15 mouse cellular contexts compared by ENCODE assay signal in genomic region chr5:116661851-116662250, GRCm38 (mm10).
DNase-seq lines count a peak whose midpoint lies in the region; ATAC-seq lines count a peak whose summit lies in the region.
"Had no signal": no experiment of that assay in that cellular context is flagged by ENCODE, and none has a peak within 500 bp of the region (broad histone marks: within the 10 kb centered on the region; RNA-seq: fewer than 3 reads in every experiment).

No protein-coding gene starts in this region.

- peaks cover 9% of the 10 kb centered on the region; the same call in 1 of the 2 replicates for H3K4me1 ChIP-seq in forebrain, embryonic 12.5 days
- peaks cover 7% of the 10 kb centered on the region; the same call in 1 of the 2 replicates for H3K4me1 ChIP-seq in forebrain, embryonic 10.5 days
- H3K4me1 ChIP-seq in lung, embryonic 15.5 days, result no peaks in the 10 kb centered on the region
- H3K4me1 ChIP-seq in forebrain, embryonic 15.5 days, result peaks cover 15% of the 10 kb centered on the region
- H3K4me1 ChIP-seq: heart, embryonic 10.5 days had no signal

- ATAC-seq in forebrain, embryonic 12.5 days (ENCODE audit: low FRiP score), result no peak
- ATAC-seq in lung, embryonic 15.5 days (ENCODE audit: borderline replicate concordance, extremely low read depth, low FRiP score, low TSS enrichment), result peak; percentile 80; the same call in 1 of the 2 replicates
- ATAC-seq in forebrain, embryonic 15.5 days (replicated peaks), result 0 out of 2 replicates have a peak, but pooled peaks have one; percentile 57
- ATAC-seq: liver, postnatal 0 days had no signal

- H3K9me3 ChIP-seq in forebrain, embryonic 12.5 days, result no peaks in the 10 kb centered on the region
- H3K9me3 ChIP-seq in forebrain, embryonic 10.5 days, result no peaks in the 10 kb centered on the region
- H3K9me3 ChIP-seq in lung, embryonic 15.5 days, result no peaks in the 10 kb centered on the region
- no peaks in the 10 kb centered on the region for H3K9me3 ChIP-seq in forebrain, embryonic 15.5 days
- H3K9me3 ChIP-seq: heart, embryonic 10.5 days had no signal

- no peak for DNase-seq in forebrain, embryonic 10.5 days (ENCODE audit: extremely low spot score, low spot score)
- no peak for DNase-seq in lung, postnatal 36 days
- peak; percentile 19 to 26 for DNase-seq in layer of hippocampus, postnatal 36 days
- DNase-seq in left cerebral cortex, postnatal 36 days (ENCODE audit: low spot score in 2 of 2), result no peak
- no peak for DNase-seq in embryo, embryonic 10.5 days (ENCODE audit: low spot score)
- DNase-seq: adrenal gland, postnatal 25 days; cerebellum, adult 11 months; kidney, adult 9 months; liver, postnatal 0 days; right cerebral cortex, postnatal 4 days; thymus, postnatal 25 days had no signal

- H3K27me3 ChIP-seq in forebrain, embryonic 12.5 days, result no peaks in the 10 kb centered on the region
- H3K27me3 ChIP-seq in forebrain, embryonic 10.5 days (ENCODE audit: poor library complexity, severe bottlenecking), result no peaks in the 10 kb centered on the region
- no peaks in the 10 kb centered on the region for H3K27me3 ChIP-seq in lung, embryonic 15.5 days
- H3K27me3 ChIP-seq in forebrain, embryonic 15.5 days, result no peaks in the 10 kb centered on the region

- H3K4me3 ChIP-seq in forebrain, embryonic 12.5 days (replicated peaks), result no peak overlapping the region
- H3K4me3 ChIP-seq in forebrain, embryonic 10.5 days, result no peak overlapping the region
- H3K4me3 ChIP-seq in lung, embryonic 15.5 days, result no peak overlapping the region
- H3K4me3 ChIP-seq in forebrain, embryonic 15.5 days, result no peak overlapping the region
- H3K4me3 ChIP-seq: heart, embryonic 10.5 days had no signal

- intact Hi-C loops in left cerebral cortex, postnatal 36 days (cut with DNase I), result no loop called here

- H3K4me2 ChIP-seq in forebrain, embryonic 12.5 days, result no peak overlapping the region
- no peak overlapping the region for H3K4me2 ChIP-seq in lung, embryonic 15.5 days
- no peak overlapping the region for H3K4me2 ChIP-seq in forebrain, embryonic 15.5 days (replicated peaks)

- no peak overlapping the region for H3K9ac ChIP-seq in forebrain, embryonic 12.5 days
- no peak overlapping the region for H3K9ac ChIP-seq in lung, embryonic 15.5 days
- no peak overlapping the region for H3K9ac ChIP-seq in forebrain, embryonic 15.5 days (replicated peaks)
- H3K9ac ChIP-seq: liver, postnatal 0 days had no signal

- H3K36me3 ChIP-seq in forebrain, embryonic 12.5 days (replicated peaks), result no peaks in the 10 kb centered on the region
- H3K36me3 ChIP-seq in forebrain, embryonic 10.5 days (replicated peaks), result no peaks in the 10 kb centered on the region
- no peaks in the 10 kb centered on the region for H3K36me3 ChIP-seq in lung, embryonic 15.5 days
- H3K36me3 ChIP-seq in forebrain, embryonic 15.5 days, result no peaks in the 10 kb centered on the region
- H3K36me3 ChIP-seq: heart, embryonic 10.5 days had no signal

- H3K27ac ChIP-seq in forebrain, embryonic 12.5 days, result 0 out of 2 replicates have a peak overlapping the region, but pooled peaks have one; percentile 9
- no peak overlapping the region for H3K27ac ChIP-seq in forebrain, embryonic 10.5 days
- H3K27ac ChIP-seq in lung, embryonic 15.5 days, result peak overlapping the region; percentile 42
- peak overlapping the region; percentile 65 for H3K27ac ChIP-seq in forebrain, embryonic 15.5 days (replicated peaks)
- H3K27ac ChIP-seq: heart, embryonic 10.5 days had no signal

- 52% methylated on average over 2 of the region's 2 CpGs for WGBS in forebrain, embryonic 12.5 days
- WGBS in forebrain, embryonic 10.5 days, result 76% methylated on average over 2 of the region's 2 CpGs
- WGBS in lung, embryonic 15.5 days, result 36% methylated on average over 2 of the region's 2 CpGs
- WGBS in forebrain, embryonic 15.5 days, result 8% methylated on average over 2 of the region's 2 CpGs

Comparison
In these comparisons a context has a peak if more than half of its experiments do, and no peak if none do; other contexts are left out.
1. DNase-seq: peak in layer of hippocampus, postnatal 36 days (2 of 2); none in forebrain, embryonic 10.5 days (single experiment), lung, postnatal 36 days (single experiment), left cerebral cortex, postnatal 36 days (0 of 2) and embryo, embryonic 10.5 days (single experiment).